Mouse (Mus musculus): ENCODE data around the gene Gm49369.
"Not testable (repeated sequence)": the region's sequence is repeated elsewhere in the genome, so short reads cannot be mapped to it uniquely, and the experiment has no call there.

The Gm49369 gene

DNA sequence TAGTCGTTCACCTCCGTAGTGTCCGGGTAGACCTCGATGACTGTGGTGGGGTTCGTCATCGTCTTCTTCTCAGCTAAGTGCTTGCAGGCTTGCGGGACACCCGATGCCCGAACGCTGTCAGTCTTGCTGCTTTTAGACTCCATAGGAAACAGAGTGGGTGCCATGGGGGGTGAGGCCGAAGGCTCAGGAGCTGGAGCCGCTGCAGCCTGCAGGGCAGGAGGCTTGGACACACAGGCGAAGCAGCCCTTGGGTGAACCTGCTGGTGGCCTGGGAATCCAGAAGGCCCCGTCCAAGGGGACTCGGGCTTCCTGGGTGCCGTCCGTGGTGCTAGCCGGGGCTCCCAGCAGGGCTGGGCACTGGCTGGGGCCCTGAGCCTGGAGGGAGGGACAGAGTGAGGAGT, 11.5 kb downstream of the Gm49369 start:
- DNase-seq = peak; percentile 90

DNA sequence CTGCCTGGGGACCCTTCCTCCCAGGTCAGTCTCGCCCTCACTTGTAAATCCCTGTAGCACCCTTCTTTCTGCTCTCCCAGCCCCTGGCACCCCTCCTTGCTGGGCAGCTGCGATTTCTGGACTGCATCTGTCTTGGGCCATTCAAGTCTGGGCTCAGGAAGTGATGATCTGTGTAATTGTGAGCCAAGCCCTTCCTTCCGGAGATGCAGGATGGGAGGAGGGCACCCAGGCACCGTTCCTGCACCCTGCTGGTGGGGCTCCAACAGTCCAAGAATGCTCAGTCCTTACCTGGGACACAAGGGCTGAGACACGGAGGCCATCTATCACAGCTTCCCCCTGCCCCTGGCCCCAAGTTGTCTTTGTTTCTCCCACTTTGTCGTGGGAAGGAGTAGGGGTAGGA, 12.6 kb downstream of the Gm49369 start:
- DNase-seq = peak; percentile 95

DNA sequence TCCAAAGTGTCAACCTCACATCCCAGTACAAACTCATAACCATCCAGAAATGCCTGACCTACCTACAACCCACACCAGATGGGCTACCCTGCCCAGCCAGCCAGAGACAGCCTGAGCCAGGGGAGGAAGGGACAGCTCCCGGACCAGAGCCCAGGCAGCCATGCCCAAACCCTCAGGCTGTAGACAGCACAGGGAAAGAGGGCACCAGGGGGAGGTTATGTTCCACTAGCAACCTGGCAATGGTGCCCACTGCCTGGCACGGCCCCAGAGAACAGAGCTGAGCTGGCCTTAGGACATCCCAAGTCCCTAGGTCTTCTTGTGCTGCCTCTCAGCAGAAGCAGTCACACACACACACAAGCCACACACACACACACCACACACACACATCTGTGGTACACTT, 13.6 kb downstream of the Gm49369 start:
- no peak for DNase-seq

DNA sequence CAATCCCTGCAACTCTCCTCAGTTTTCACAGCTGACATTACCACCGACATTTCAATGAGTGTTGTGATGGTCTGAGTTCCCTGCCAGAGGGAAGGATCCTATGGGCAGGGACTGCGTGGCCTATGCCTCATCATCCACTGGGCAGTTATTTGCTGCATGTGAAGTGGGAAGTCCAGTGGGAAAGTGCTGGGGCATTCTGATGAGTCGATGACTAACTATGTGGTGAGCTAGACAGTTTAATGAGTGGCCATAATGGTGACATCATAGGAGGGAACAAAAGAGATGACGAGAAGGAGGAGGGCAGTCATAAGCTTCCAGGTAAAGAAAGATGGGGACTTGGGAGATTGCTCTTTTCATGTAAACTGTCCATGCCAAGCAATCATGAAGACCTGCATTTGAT, 19.4 kb downstream of the Gm49369 start:
- no peak for DNase-seq

DNA sequence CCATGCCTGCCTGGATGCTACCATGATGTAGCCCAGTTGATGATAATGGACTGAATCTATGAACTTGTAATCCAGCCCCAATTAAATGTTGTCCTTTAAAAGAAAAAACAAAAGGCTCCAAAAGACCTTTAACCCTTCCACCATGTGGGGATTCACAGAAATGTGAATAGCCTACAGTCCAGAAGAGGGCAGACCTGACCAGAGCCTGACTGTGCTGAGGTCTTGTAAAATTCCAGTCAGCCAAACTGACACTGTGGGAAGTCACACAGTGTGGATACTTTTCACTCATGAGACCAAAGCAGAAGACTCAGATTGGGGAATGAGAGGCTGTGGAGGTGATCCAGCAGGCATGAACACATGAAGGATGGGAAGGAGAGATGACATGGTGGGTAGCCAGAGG, 21.7 kb downstream of the Gm49369 start:
- no peak for DNase-seq

DNA sequence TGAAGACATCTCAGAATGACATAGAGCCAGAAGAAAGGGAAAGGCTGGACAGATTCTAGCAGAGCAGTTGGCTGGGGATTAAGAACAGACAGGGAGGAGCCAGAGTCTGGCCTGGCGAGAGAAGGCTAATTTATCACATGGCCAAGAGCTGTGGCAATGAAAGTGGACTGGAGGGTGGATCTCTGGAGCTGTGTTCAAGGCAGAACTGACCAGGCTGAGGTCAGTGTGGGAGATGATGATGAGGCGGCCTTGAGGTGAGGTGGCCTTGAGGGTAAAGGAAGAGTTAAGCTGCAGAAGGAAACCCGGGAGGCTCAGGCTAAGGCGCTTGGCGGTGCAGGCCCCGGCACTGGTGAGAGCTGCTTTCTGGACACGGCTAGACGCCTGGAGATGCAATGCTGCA, 23.3 kb downstream of the Gm49369 start:
- no peak for DNase-seq

DNA sequence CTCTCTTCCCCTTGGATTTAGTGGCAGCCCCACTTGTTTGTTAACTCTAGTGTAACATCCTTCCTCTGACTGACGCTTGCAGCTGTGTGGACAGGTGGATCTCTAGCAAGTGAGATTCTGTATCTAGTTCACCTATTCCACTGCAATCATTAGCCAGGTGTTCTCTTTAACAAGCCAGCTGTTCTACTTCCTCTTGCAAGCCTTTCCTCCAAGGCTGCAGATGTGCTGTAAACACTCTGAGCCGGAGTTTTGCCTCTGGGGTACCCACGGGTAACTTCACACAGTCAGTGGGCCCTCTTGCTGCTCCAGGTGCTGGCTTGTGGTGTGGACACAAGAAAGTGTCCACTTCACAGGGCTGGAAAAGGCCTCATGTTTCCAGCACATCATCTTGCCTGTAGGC, 24.9 kb downstream of the Gm49369 start:
- no peak for DNase-seq

DNA sequence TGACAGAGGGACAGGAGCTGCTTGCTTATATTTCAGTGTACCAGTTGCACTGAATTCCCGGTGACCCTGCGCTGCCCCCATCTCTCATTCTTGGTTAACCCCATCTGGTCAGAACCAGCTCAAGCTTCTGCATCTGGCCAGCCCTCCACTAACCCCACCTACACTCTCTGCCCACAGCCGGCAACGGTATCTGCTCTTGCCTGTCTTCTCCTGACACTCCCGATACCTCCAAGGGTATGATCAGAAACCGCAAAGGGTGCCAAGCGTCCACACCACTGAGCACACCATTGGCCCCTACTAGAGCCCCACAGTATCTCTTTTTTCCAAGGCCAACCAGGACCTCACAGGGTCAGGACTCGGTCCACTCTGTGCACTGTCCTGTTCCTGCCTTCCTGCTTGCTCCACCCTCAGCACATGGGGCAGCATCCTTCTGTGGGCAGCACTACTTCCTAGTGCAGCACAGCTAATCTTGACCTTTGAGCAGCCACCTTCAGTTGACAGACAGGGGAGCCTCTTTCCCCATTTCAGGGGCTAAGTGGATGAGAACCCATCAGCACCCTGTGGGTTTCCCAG, 27.7 kb downstream of the Gm49369 start:
- no peak for DNase-seq

DNA sequence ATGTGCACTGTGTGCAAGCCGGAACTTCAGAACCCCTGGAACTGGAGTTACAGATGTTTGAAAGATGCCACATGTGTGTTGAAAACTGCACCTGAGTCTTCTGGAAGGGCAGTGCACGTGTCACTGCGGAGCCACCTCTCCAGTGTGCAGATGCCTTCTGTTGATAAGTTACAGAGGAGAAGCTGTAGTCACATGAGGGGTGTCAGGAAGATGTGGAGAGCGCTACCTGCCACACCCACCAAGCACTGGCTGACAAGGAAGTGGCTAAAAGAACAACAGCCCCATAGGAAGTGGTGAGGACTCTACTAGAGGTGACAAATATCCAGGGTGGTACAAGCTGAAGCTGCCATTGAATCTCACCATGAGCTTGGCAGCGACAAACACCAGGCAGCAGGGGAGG, 28.6 kb downstream of the Gm49369 start:
- DNase-seq = no peak

DNA sequence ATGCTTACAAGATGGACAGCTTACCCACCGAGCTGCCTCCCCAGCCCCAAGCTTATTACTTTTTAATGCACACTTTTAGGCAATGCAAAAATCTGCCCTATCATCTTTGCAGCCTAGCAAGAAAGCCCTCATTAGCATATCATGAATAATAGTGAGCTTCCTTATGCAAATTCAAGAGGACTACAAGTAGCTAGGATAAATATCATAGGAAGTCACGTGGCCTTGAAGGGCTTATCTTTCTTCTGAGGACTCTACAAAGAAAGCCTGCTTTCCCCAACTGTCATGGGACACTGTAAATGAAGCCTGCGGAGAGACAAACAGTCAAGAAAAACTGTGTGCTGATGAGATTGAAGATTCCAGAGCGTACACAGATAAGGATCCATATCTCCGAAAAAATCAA, 30.9 kb downstream of the Gm49369 start:
- no peak for DNase-seq

DNA sequence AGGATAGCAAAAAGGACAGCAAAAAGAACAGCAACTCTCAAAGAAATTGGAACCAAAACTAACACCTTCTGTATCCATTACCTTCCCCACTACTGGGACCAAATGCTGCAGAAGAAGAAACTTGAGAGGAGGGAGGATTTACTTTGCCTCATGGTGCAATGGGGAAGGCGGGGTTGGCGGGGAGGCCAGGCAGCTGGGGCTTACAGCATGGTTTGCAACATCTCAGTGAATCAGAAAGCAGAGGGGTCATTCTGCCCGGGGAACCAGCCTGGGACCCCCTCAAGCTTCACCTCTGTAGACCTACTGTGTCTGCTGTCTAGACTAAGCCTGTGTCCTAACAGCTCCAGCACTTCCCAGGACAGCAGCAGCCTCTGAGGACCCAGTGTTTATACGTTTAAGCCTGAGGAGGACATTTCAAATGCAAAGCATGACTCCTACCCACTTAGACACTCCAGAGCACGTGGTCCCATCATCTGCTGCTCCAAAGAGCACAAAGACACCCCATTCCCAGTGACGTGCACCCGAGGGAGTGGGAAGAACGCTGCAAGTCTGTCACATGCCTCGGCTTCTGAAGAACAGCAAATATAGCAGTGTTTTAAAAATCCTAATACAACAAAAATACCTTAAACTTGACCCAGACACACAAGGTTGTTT, 33.0 kb downstream of the Gm49369 start:
- no peak for DNase-seq

DNA sequence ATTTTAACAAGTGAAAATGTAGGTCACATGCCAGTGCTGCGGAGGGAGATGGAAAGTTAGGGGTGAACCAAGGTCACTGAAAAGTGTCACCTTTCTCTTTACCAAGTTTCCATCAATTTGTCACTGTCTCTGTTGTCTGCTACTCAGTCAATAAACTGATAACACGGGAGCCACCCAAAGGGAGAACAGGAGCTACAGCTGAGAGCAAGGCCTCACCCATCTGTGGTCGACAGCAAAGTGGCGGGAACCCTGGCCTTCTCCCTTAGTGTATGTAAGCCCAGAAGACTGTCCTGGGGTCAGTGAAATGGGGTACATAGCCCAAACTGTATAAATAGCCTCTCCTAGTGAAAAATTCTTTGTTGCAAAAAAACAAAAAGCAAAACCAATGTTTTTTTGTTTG, 34.9 kb downstream of the Gm49369 start:
- no peak for DNase-seq

DNA sequence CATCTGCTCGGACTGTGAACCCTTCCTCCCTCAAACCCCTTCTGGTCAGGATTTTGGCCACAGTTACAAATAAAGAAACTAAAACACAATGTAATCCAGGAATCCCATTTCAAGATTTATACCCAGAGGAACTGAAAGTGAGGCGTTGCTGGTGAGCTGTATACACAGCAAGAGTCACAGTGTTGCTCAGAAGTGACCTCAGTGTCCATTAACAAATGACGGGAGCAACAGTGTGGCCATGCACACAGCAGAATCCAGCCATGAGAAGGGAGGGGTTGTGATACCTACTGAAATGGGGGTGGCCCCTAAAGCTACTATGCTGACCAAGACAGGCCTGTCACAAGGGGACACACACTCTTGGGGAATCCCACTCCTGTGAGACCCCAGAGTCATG, 40.2 kb downstream of the Gm49369 start:
- no peak for DNase-seq

DNA sequence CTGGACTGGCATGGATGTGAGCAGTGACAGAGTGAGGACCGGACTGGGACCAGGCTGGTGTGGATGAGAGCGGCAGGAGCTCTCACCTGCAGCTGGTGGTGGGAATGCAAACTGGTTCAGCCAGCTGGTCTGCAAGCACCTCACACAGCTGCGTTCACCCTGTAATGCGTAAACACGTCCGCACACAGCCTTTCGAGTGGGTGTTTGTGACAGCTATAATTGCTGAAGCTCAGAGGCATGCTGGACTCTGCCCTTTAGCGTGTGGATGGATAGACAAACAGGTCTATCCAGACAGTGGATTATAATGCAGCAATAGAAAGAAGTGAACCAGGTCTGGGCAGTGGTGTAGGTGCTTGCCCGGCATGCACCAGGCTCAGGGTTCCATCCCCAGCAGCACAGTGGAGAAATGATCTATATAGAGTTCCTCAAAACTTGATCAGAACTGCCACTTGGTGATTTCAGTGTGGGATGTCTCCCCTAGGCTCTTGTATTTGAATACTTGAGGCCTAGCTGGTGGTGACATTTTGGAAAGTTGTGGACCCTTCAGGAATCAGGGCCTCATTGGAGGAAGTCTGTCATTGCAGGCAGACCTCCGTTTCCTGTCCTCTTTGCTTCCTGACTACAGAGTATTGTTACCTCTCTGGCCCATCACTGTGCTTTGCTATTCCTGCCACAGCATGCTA, 40.8 kb downstream of the Gm49369 start:
- no peak for DNase-seq

DNA sequence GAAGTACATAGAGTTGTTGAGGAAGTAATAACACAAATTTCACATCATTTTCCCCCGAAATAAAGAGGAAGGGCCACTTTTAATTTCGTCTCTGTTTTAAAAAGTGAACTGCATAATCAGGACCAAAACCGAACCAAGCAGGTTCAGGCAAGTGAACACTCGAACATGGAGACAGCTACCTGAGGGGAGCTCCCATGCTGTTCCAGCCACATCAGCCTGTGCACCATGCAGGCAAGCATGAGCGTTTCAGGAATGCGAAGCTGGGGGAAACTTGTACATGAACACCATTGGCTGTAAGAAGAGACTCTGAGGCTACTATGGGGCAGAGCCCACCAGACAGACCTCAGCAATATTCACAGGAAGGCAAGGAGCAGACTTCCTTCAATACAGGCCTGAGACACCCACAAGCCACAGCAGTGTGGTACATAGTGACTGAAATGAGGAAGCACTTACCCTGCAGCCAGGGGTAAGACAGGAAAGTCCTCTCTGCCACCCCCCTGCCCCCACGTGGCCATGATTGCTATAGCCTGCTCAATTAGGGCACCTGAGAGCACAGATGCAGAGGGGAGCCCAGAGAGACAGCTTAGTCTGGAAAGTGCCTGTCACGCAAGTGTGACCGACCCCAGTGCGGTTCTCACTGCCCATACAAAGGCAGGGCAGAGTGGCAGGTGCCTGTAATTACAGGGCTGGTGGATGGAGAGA, 42.0 kb downstream of the Gm49369 start:
- peak; percentile 94 for DNase-seq

DNA sequence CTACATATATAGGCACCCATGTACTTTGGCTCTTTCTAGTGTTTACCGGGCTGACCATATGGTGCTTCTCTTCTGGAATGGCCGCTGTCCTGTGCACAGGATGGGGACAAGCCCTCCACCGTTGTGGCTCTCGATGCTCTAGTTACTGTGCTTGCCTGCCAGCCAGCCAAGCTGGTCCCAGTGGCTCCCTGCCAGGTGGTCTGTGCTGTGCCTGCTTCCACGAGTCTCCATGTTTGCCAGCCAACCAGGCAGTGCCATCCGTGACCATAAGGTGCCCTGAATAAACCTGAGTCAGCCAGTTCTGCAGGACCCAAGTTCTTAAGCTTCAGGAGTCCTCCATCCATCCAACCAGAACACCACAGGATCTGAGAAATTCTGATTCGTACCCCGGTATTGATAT, 47.3 kb downstream of the Gm49369 start:
- DNase-seq = no peak

DNA sequence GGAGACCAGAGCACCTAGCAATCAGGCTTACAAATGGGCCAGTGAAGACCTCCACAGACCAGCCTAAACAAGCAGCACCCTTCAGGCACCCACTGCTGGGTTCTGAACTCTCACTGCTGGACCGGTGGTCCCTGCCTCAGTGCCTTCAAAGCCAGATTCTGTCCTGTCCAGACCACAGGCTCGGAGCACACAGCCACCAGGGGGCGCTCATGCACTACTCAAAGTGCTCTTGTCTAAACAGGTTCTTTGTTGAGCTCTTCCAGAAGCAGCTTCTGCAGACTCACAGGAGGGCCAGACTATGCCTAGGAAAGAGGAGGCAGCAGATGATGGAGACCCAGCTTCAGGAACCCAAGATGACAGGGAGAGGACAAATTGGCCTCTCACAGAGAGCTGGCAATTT, 48.2 kb downstream of the Gm49369 start:
- DNase-seq = peak; percentile 96

DNA sequence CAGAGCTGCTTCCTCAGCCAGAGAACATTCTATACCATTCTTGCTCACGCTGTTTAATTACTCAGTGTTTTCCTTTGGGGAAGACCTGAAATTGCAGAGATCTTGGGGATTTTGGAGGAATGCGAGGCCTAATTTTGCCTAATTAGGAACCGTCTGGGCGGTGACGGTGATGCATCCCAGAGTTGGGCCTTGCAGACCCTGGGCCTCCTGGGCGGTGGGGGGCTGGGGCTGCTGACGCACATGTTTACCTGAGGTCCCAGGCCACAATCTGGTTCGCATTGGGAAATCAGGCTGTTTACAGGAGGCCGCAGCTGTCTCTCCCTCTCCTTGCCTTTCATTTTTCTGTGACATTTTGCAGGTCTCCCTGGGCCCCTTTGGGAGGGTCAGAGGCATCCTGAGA, 49.7 kb downstream of the Gm49369 start:
- not testable (repeated sequence) for DNase-seq

DNA sequence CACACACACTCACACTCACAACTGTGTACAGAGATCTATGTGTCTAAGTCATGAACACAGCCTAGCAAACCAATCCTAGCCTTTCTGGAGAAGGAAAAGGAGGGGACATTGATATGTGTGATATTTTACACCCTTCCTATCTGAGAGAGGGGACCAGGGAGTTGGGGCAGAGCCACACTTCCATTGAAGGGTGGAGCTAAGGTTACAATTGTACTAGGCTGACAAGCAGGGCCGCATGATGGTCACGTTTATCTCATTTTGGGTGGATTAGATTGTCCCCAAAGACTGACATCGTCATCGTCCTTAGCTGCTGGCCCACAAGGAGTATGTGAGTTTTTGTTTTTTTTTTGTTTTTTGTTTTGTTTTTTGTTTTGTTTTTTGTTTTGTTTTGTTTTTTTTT, 51.2 kb downstream of the Gm49369 start:
- no peak for DNase-seq

DNA sequence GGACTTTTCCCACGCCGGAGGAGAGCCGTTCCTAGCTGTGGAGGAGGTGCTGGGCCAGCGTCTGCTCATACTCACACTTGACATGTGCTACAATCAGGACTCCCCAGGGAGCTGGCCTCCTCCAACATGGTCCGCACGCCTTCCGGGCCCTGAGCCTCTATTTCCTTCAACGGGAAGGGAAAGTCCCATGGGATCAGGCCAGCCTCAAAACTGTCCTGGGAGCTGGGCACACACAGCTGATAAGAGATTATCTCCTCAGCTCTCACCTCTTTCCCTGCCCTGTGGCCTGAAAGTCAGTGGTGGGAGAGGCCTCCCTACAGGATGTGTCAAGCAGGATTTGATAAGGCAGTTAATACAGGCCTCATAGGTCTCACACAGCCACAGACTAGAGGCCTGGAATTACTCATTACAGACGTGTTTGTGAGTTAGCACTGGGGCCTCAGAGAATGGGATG, 52.2 kb downstream of the Gm49369 start:
- DNase-seq = peak; percentile 99

DNA sequence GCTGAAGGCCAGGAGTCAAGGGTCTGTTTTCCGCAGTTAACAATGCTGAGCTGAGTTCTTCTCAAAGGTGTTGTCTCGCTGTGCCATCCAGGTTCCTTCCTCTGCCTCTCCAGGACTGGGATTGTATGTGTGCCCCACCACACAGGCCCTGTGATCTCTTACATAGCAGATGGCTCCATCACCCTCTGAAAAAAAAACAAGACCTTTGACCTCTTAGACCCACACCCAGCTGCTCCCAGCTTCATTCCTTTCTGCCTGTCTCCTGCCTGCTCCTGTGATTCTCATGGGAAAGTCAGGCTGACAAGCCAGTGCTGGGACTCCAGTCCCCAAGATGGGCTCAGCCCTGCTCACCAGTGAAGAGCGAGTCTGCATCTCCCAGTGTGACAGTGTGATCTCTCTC, 54.0 kb downstream of the Gm49369 start:
- no peak for DNase-seq

DNA sequence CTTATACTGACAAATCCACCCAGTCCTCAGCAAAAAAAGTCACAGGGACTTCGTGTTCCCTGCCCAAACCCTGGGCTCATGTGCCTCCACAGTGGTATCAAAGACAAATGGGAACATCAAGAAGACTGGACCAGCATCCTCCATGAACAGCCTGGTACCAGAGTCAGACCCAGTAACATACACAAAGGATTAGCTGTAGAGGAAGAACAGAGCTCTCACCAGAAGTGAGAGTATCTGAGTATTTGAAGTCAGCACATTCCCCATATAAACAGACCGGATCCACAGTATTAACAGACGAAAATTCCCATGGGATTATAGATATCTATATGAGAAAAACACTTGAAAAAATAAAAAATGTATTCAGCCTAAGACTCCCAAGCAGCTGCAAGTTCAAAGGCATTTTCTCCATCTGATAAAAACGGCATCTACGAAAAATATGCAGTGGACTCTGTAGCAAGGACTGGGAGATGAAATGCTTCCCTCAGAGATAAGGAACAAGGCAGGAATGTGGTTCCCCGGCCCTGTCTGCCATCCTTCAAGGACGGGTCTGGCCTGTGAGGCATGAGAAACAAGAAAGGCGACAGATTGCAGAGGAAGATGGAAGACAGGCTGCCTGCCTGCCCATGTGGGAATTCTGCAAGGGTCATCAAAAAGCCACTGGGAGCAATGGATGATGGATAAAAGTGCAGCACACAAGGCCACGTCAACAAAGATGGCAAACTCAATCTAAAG, 55.6 kb downstream of the Gm49369 start:
- DNase-seq = no peak

DNA sequence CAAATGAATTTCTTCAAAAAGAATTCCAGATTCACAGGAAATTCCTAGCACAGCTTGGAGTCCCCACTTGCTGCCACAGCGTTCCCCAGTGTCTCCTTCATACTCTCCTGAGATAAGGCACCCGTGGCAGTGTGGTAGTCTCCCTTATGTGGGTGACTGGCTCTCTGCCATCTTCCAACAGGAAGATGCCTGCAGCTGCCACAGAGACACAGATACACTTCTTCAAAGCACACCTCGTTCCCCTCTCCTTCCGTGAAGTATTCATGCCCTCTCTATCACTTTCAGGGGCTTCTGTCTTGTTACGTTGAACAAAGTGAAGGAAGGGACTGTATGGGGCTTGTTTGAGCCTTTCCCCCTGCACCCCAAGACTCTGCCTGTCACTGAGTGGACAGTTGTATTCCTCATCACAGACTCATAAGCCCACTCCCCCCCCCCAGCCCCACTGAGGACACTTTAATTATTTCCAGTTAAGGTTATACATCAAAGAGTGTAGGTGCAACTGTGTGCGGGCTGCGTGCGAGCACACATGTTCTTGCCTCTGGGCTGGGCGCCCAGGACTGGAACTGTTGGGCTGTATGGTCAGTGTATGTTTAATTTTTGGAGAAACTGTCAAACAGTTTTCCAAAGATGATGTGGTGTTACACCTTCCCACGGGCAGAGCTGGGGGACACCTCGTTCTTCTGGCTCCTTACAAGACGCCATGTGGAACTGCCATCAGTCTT, 58.9 kb downstream of the Gm49369 start:
- DNase-seq = no peak

Data from heart, adult 11 months (tissue).